Comparison of ENCODE assay signal across 8 mouse cellular contexts in genomic region chr9:114815315-114815714, GRCm38 (mm10). TPM values are rescaled to one million over a fixed set of nuclear protein-coding genes. Genes with fewer than 3 reads are reported as not detected.
DNase-seq lines count a peak whose midpoint lies in the region; ATAC-seq and TF ChIP-seq lines count a peak whose summit lies in the region.

No protein-coding gene starts in this region.

- TF ChIP-seq CTCF in G1E (IDR thresholded peaks at IDR 0.05; ENCODE audit: low read depth, low read length): peak; percentile 84

- no peak overlapping the region for H3K9ac ChIP-seq in kidney, embryonic 16.5 days (replicated peaks; ENCODE audit: low read length)
- no peak overlapping the region for H3K9ac ChIP-seq in intestine, embryonic 15.5 days

- no peak overlapping the region for H3K4me2 ChIP-seq in kidney, embryonic 16.5 days (replicated peaks; ENCODE audit: low read depth, low read length)
- no peak overlapping the region for H3K4me2 ChIP-seq in intestine, embryonic 15.5 days (replicated peaks)

- H3K4me3 ChIP-seq in kidney, embryonic 16.5 days (ENCODE audit: low read length): no peak overlapping the region
- H3K4me3 ChIP-seq in G1E (ENCODE audit: low read depth, low read length): no peak overlapping the region
- no peak overlapping the region for H3K4me3 ChIP-seq in intestine, embryonic 15.5 days (replicated peaks)

- 64% methylated on average over 4 of the region's 4 CpGs for WGBS in kidney, embryonic 16.5 days
- 58% methylated on average over 4 of the region's 4 CpGs for WGBS in intestine, embryonic 15.5 days

- H3K9me3 ChIP-seq in kidney, embryonic 16.5 days (ENCODE audit: low read length): no peaks in the 10 kb centered on the region
- H3K9me3 ChIP-seq in G1E (replicated peaks): peaks cover 5% of the 10 kb centered on the region; the same call in 1 of the 2 replicates
- no peaks in the 10 kb centered on the region for H3K9me3 ChIP-seq in intestine, embryonic 15.5 days

- ATAC-seq in kidney, embryonic 16.5 days (ENCODE audit: low FRiP score, low TSS enrichment): no peak
- ATAC-seq in G1E (ENCODE audit: extremely low read depth, insufficient number of reproducible peaks, low FRiP score, poor library complexity, severe bottlenecking): peak; percentile 67; the same call in 1 of the 2 replicates
- peak; percentile 50; the same call in 1 of the 2 replicates for ATAC-seq in intestine, embryonic 15.5 days

- H3K27ac ChIP-seq in kidney, embryonic 16.5 days (ENCODE audit: low read length): no peak overlapping the region
- no peak overlapping the region; the same call in 1 of the 2 replicates for H3K27ac ChIP-seq in intestine, embryonic 15.5 days

- peak; percentile 35 to 60 for DNase-seq in kidney, adult 8-10 months
- DNase-seq in G1E (ENCODE audit: low spot score): peak; percentile 35
- peak; percentile 21 for DNase-seq in c-Kit-positive CD71-positive TER-119-negative erythroid progenitor cells, embryonic 14.5 days (ENCODE audit: low read depth)
- DNase-seq in lung, postnatal 36 days: peak; percentile 81
- peak; percentile 59 for DNase-seq in thymus, postnatal 4 days
- DNase-seq in frontal cortex, postnatal 10 days (ENCODE audit: low spot score in 2 of 2): no peak

- no peaks in the 10 kb centered on the region for H3K27me3 ChIP-seq in kidney, embryonic 16.5 days (ENCODE audit: insufficient read depth, low read length)
- no peaks in the 10 kb centered on the region; the same call in none of the 2 replicates for H3K27me3 ChIP-seq in G1E (ENCODE audit: insufficient read depth, low read length)
- H3K27me3 ChIP-seq in intestine, embryonic 15.5 days (replicated peaks): no peaks in the 10 kb centered on the region

- H3K4me1 ChIP-seq in kidney, embryonic 16.5 days (ENCODE audit: insufficient read depth, low read length): no peaks in the 10 kb centered on the region
- H3K4me1 ChIP-seq in G1E (ENCODE audit: insufficient read depth, low read depth, low read length): no peaks in the 10 kb centered on the region
- H3K4me1 ChIP-seq in intestine, embryonic 15.5 days (replicated peaks): peaks cover 9% of the 10 kb centered on the region

- no peaks in the 10 kb centered on the region for H3K36me3 ChIP-seq in kidney, embryonic 16.5 days (ENCODE audit: insufficient read depth, low read length)
- no peaks in the 10 kb centered on the region for H3K36me3 ChIP-seq in G1E (replicated peaks)
- H3K36me3 ChIP-seq in intestine, embryonic 15.5 days: no peaks in the 10 kb centered on the region

RNA-seq across cellular contexts. Expression of gene Cmtm8, which starts 28.6 kb away (rescaled TPM):
- 39.6 and 42.2 TPM in 2 replicates for polyA plus RNA-seq in kidney, embryonic 16.5 days (2015; fragmentation: Nextera tagmentation; extraction: Ambion mirVana)
- total RNA-seq in G1E (2014; fragmentation: Nextera tagmentation) (not detected in 2 replicates), G1E (2017) (0.16 and 0.17 TPM in 2 replicates)
- polyA plus RNA-seq in G1E (2012): not detected in 2 replicates
- 56.6 and 63.0 TPM in 2 replicates for polyA plus RNA-seq in intestine, embryonic 15.5 days (2015; fragmentation: Nextera tagmentation; extraction: Ambion mirVana)

RNA-seq across cellular contexts. Expression of gene Cmtm7, which starts 33.7 kb away (rescaled TPM):
- 111 and 117 TPM in 2 replicates for polyA plus RNA-seq in kidney, embryonic 16.5 days (2015; fragmentation: Nextera tagmentation; extraction: Ambion mirVana)
- total RNA-seq in G1E (2014; fragmentation: Nextera tagmentation) (68.7 and 76.1 TPM in 2 replicates), G1E (2017) (233 and 329 TPM in 2 replicates)
- polyA plus RNA-seq in G1E (2012): 196 and 229 TPM in 2 replicates
- 89.8 and 100 TPM in 2 replicates for polyA plus RNA-seq in intestine, embryonic 15.5 days (2015; fragmentation: Nextera tagmentation; extraction: Ambion mirVana)

Comparison
In these comparisons a context has a peak if more than half of its experiments do, and no peak if none do; other contexts are left out.
1. DNase-seq: peak in kidney, adult 8-10 months (2 of 2), G1E (single experiment), c-Kit-positive CD71-positive TER-119-negative erythroid progenitor cells, embryonic 14.5 days (single experiment), lung, postnatal 36 days (single experiment) and thymus, postnatal 4 days (single experiment); none in frontal cortex, postnatal 10 days (0 of 2).
2. RNA of gene Cmtm8, which starts 28.6 kb away (polyA plus RNA-seq): 56.6 to 63.0 TPM in intestine, embryonic 15.5 days and 39.6 to 42.2 TPM in kidney, embryonic 16.5 days; not detected in G1E; every median in the first group is over 10 times any median in the second.